Mouse (Mus musculus) liver, embryonic 14.5 days (tissue): ENCODE results near the gene Larp4b. TPM values are rescaled to one million over a fixed set of nuclear protein-coding genes. Genes with fewer than 3 reads are reported as not detected.

Experiments used
- ATAC-seq: fragments of 200-750 bp; cut with Nextera tagmentation; 2 replicates; pipeline ENCODE4 v1.8.0; 2017; ENCODE audit warnings: moderate number of reproducible peaks, mild to moderate bottlenecking, moderate library complexity; ENCODE audit not compliant: insufficient read depth
- DNase-seq, 3 experiments: peaks; one replicate each; pipeline ENCODE4 v3.0.0-alpha.2; 2012 to 2013; ENCODE audit warnings: low read depth in 3 of 3, low spot score in 3 of 3
- H3K27ac ChIP-seq: fragments of 300-500 bp; sonication (generic); 2 replicates; pipeline ENCODE4 v1.5.1; 2014; ENCODE audit warnings: moderate library complexity, mild to moderate bottlenecking, control low read depth, inconsistent platforms
- H3K27me3 ChIP-seq: fragments of 300-500 bp; sonication (generic); 2 replicates; pipeline ENCODE4 v1.6.1; 2014; ENCODE audit warnings: mild to moderate bottlenecking, low read length, moderate library complexity; ENCODE audit not compliant: control insufficient read depth, insufficient read depth
- H3K36me3 ChIP-seq: fragments of 300-500 bp; sonication (generic); replicated peaks from 2 replicates; pipeline ENCODE4 v1.6.1; 2014; ENCODE audit warnings: low read depth; ENCODE audit not compliant: control insufficient read depth, insufficient read depth
- H3K4me1 ChIP-seq, 2 experiments: fragments of 200-500 bp in 1 of 2; fragments of 300-500 bp in 1 of 2; sonication (generic) in 1 of 2; replicated peaks; 2 replicates each; pipeline ENCODE4 v1.6.1; 2012 to 2014; ENCODE audit warnings: antibody characterized with exemption in 1 of 2, inconsistent platforms in 1 of 2, low read length in 1 of 2; ENCODE audit not compliant: control insufficient read depth in 2 of 2, insufficient read depth in 2 of 2
- H3K4me2 ChIP-seq: fragments of 300-500 bp; sonication (generic); 2 replicates; pipeline ENCODE4 v1.6.1; 2014; ENCODE audit warnings: low read depth, mild to moderate bottlenecking, control low read depth, moderate library complexity
- H3K4me3 ChIP-seq, 2 experiments: fragments of 200-500 bp in 1 of 2; fragments of 300-500 bp in 1 of 2; sonication (generic) in 1 of 2; 2 replicates each; pipeline ENCODE4 v1.5.1; 2012 to 2014; ENCODE audit warnings: low read depth in 2 of 2, low read length in 2 of 2, mild to moderate bottlenecking in 2 of 2, control low read depth in 1 of 2, inconsistent platforms in 1 of 2, moderate library complexity in 1 of 2; ENCODE audit not compliant: insufficient read depth in 1 of 2
- H3K9ac ChIP-seq: fragments of 300-500 bp; sonication (generic); replicated peaks from 2 replicates; pipeline ENCODE4 v1.6.1; 2014; ENCODE audit warnings: mild to moderate bottlenecking, control low read depth, moderate library complexity
- H3K9me3 ChIP-seq: fragments of 300-500 bp; sonication (generic); 2 replicates; pipeline ENCODE4 v1.6.1; 2016; ENCODE audit warnings: low read length, mixed read lengths; ENCODE audit not compliant: control insufficient read depth
- CTCF ChIP-seq: IDR thresholded peaks from 2 replicates; pipeline ENCODE4 v1.5.1; 2016; ENCODE audit warnings: antibody characterized with exemption, low read depth, control low read depth
- EP300 ChIP-seq: IDR thresholded peaks from 2 replicates; pipeline ENCODE4 v1.6.1; 2016; ENCODE audit warnings: antibody characterized with exemption, low read depth
- WGBS: fragments of 180-500 bp; shearing (Covaris S2); extraction: QIAGEN DNeasy Blood & Tissue Kit; methylation state at CpG from one replicate; pipeline ENCODE4 v1.1.7; 2014; ENCODE audit not compliant: insufficient replicate concordance; 5-methylcytosine and 5-hydroxymethylcytosine counted together
- polyA plus RNA-seq, 2 experiments: library from polyadenylated mRNA; depleted of rRNA in 1 of 2; stranded (reverse) in 1 of 2; unstranded in 1 of 2; fragments of >200 nt; fragmentation: Nextera tagmentation in 1 of 2; extraction: Ambion mirVana in 1 of 2; gene quantifications; 2 replicates each; pipeline versions ENCODE4 v1.2.1 to v1.2.3; 2012 to 2014

The Larp4b gene
- polyA plus RNA-seq, 2 experiments = 16.5 to 27.7 TPM

DNA sequence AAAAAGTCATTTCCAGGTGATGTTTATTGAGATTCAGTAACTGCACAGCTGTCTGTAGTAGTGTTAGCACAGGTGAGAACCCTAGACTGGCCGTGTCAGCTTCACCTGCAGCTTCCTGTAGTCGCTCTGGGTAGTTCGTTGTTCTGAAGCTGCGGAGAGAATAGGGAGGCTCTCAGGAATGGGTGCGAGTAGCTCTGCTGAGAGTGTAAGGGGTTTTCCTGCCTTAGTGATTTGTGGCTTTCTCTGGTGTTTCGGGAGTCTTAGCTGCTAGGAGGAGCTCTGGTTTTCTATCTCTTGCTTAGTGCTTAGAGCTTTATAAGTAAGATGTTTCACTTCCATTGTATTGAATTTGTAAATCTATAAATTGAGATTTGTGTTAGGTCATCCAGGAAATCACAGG, 42.4 kb downstream of the Larp4b start:
- Histone ChIP-seq H3K9ac (no peak overlapping the region), H3K9me3 (no peaks in the 10 kb centered on the region), H3K27me3 (no peaks in the 10 kb centered on the region), H3K4me2 (no peak overlapping the region), H3K4me1 (no peaks in the 10 kb centered on the region), H3K4me3 (no peak overlapping the region), H3K36me3 (peaks cover 48% of the 10 kb centered on the region), H3K27ac (no peak overlapping the region)
- ATAC-seq (no peak), DNase-seq (no peak)
- WGBS = 85% methylated on average over 6 of the region's 6 CpGs
- TF ChIP-seq CTCF (no peak), EP300 (no peak)

DNA sequence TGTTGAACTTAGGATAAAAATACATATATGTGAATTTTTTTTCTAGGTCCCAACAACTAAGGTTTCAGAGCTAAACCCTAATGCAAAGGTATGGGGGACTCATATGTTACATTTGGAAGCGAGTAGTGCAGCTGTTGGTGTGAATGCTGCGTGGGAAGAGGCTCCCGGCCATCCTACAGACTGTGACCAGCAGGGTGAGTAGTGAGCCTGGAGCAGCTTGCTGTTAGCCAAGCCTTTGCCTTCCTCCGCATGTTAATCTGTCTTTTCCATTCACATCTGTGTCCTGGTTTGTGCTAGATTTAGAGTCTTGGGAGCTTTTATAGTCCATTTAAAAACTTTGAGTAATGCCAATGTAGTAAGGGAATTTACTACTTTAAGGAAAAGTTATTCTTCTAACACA, 43.1 kb downstream of the Larp4b start:
- Histone ChIP-seq H3K4me3 (no peak overlapping the region), H3K9me3 (no peaks in the 10 kb centered on the region), H3K27ac (no peak overlapping the region), H3K36me3 (peaks cover 43% of the 10 kb centered on the region), H3K4me2 (no peak overlapping the region), H3K27me3 (no peaks in the 10 kb centered on the region), H3K9ac (no peak overlapping the region), H3K4me1 (no peaks in the 10 kb centered on the region)
- DNase-seq (no peak), ATAC-seq (no peak)
- WGBS = 75% methylated on average over 4 of the region's 4 CpGs
- TF ChIP-seq EP300 (no peak), CTCF (peak; percentile 48)

- Histone ChIP-seq H3K27me3 (no peaks in the 10 kb centered on the region), H3K9me3 (no peaks in the 10 kb centered on the region), H3K9ac (no peak overlapping the region), H3K36me3 (peaks cover 52% of the 10 kb centered on the region), H3K4me1 (no peaks in the 10 kb centered on the region), H3K4me2 (no peak overlapping the region), H3K27ac (no peak overlapping the region), H3K4me3 (no peak overlapping the region)
- TF ChIP-seq EP300 (no peak), CTCF (no peak)
- ATAC-seq (no peak), DNase-seq (no peak)
- 47% methylated on average over 6 of the region's 6 CpGs for WGBS
Observed at GRCm38 (mm10) chr13:9139466-9139991, 45.8 kb downstream of the Larp4b start.

- Histone ChIP-seq H3K4me1 (no peaks in the 10 kb centered on the region), H3K9me3 (no peaks in the 10 kb centered on the region), H3K27ac (no peak overlapping the region), H3K36me3 (peaks cover 55% of the 10 kb centered on the region), H3K4me3 (no peak overlapping the region), H3K27me3 (no peaks in the 10 kb centered on the region), H3K9ac (no peak overlapping the region), H3K4me2 (no peak overlapping the region)
- TF ChIP-seq EP300 (no peak), CTCF (no peak)
- no peak for DNase-seq
- ATAC-seq = no peak
- 76% methylated on average over 10 of the region's 10 CpGs for WGBS
Observed at GRCm38 (mm10) chr13:9140204-9140603, 46.5 kb downstream of the Larp4b start.

DNA sequence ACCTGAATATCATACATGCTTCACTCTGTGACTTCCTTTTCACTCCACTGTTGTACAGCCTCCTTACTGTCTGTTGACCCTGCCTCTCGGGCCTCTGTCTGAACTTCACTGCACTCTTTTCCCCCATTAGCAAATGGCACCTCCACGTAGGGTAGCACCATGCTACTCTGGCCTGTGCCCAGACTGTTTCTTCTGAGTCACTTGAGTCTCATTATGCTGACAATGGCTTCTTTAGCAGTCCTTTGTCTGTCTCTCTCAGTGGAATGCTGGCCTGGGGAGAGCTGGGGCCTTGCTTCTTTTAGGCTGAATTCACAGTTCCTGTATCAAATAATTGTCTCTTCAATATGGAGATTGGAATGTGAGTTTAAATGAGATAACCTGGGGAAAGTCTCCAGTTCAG, 48.7 kb downstream of the Larp4b start:
- Histone ChIP-seq H3K27me3 (no peaks in the 10 kb centered on the region), H3K36me3 (peaks cover 61% of the 10 kb centered on the region)

More for the DNA sequence above, 48.7 kb downstream of the Larp4b start:
- TF ChIP-seq CTCF (no peak), EP300 (no peak)
- DNase-seq (no peak), ATAC-seq (no peak)
- no peak overlapping the region for H3K4me3 ChIP-seq
- H3K9ac ChIP-seq = no peak overlapping the region
- no peaks in the 10 kb centered on the region for H3K4me1 ChIP-seq
- no peaks in the 10 kb centered on the region for H3K9me3 ChIP-seq
- WGBS = 79% methylated on average over 2 of the region's 2 CpGs
- H3K27ac ChIP-seq = no peak overlapping the region
- no peak overlapping the region for H3K4me2 ChIP-seq
